Mouse (Mus musculus): ENCODE measurements at regions not wholly inside any gene's neighbourhood (a gene's known extent, or its start where the extent isn't known, plus 50 kb on each side); places are given as distances from the start of the nearest gene placed in this dataset.

DNA sequence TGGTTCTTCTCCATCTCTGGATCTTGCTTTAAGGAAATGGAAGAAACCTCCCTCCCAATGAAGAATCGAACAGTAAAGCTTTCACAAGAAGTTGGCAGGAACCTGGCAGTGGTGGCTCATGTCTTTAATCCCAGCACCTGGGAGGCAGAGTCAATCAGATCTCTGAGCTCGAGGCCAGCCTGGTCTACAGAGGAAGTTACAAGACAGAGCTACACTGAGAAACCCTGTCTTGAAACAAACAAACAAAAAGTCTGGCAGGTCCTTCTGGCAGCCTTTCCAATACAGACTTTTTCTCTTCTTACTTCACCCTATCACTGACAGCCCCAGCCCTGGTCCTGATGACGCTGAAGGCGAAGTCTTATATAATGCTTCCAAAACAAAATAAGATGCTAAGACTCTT lies 104.6 kb downstream of the Srek1 start:
- TF ChIP-seq CTCF (IDR thresholded peaks at IDR 0.05; ENCODE audit: low read depth) (no peak), EP300 (optimal IDR thresholded peaks at IDR 0.05) (no peak)
